Mouse (Mus musculus) neural tube, embryonic 14.5 days (tissue): ENCODE results near the gene P3h3. TPM values are rescaled to one million over a fixed set of nuclear protein-coding genes. Genes with fewer than 3 reads are reported as not detected.

Source experiments
- ATAC-seq: fragments of 200-750 bp; cut with Nextera tagmentation; 2 replicates; pipeline ENCODE4 v1.8.0; 2017; ENCODE audit warnings: low read depth, mild to moderate bottlenecking, moderate TSS enrichment, moderate library complexity
- H3K27ac ChIP-seq: fragments of 300-500 bp; sonication (generic); 2 replicates; pipeline ENCODE4 v1.5.1; 2014; ENCODE audit warnings: low read depth, mild to moderate bottlenecking, control low read depth, low read length, moderate library complexity, mixed read lengths
- H3K27me3 ChIP-seq: fragments of 300-500 bp; sonication (generic); 2 replicates; pipeline ENCODE4 v1.6.1; 2014; ENCODE audit warnings: low read length; ENCODE audit not compliant: control insufficient read depth, insufficient read depth
- H3K36me3 ChIP-seq: fragments of 300-500 bp; sonication (generic); 2 replicates; pipeline ENCODE4 v1.6.1; 2014; ENCODE audit warnings: low read length, mixed read lengths; ENCODE audit not compliant: control insufficient read depth, insufficient read depth
- H3K4me1 ChIP-seq: fragments of 300-500 bp; sonication (generic); 2 replicates; pipeline ENCODE4 v1.6.1; 2014; ENCODE audit warnings: low read length; ENCODE audit not compliant: control insufficient read depth, insufficient read depth
- H3K4me2 ChIP-seq: fragments of 300-500 bp; sonication (generic); 2 replicates; pipeline ENCODE4 v1.6.1; 2014; ENCODE audit warnings: mild to moderate bottlenecking, low read depth, low read length, control low read depth
- H3K4me3 ChIP-seq: fragments of 300-500 bp; sonication (generic); 2 replicates; pipeline ENCODE4 v1.5.1; 2014; ENCODE audit warnings: low read depth, low read length, control low read depth, mixed read lengths
- H3K9ac ChIP-seq: fragments of 300-500 bp; sonication (generic); replicated peaks from 2 replicates; pipeline ENCODE4 v1.6.1; 2014; ENCODE audit warnings: low read depth, mild to moderate bottlenecking, control low read depth, low read length, mixed read lengths
- H3K9me3 ChIP-seq: fragments of 300-500 bp; sonication (generic); 2 replicates; pipeline ENCODE4 v1.6.1; 2016; ENCODE audit warnings: low read length; ENCODE audit not compliant: control insufficient read depth
- WGBS: fragments of 180-500 bp; shearing (Covaris S2); extraction: QIAGEN DNeasy Blood & Tissue Kit; methylation state at CpG from one replicate; pipeline ENCODE4 v1.1.7; 2014; 5-methylcytosine and 5-hydroxymethylcytosine counted together
- polyA plus RNA-seq: library from polyadenylated mRNA; unstranded; fragments of >200 nt; fragmentation: Nextera tagmentation; extraction: Ambion mirVana; gene quantifications from 2 replicates; pipeline ENCODE4 v1.2.1, GENCODE M21; 2014

Gene P3h3
- polyA plus RNA-seq, 1 experiment from 2014 or later, result 19.1 TPM

GRCm38 (mm10) chr6:124829799-124830700 is 27.5 kb downstream of the P3h3 start:
- Histone ChIP-seq H3K4me2 (peak overlapping the region; percentile 53), H3K27ac (peak overlapping the region; percentile 78), H3K9me3 (no peaks in the 10 kb centered on the region), H3K36me3 (peaks cover 10% of the 10 kb centered on the region), H3K4me1 (peaks cover 16% of the 10 kb centered on the region), H3K4me3 (peak overlapping the region; percentile 47), H3K9ac (peak overlapping the region; percentile 60), H3K27me3 (no peaks in the 10 kb centered on the region)
- WGBS, result under 1% methylated on average over 38 of the region's 38 CpGs
- peak; percentile 89 for ATAC-seq

- peak; percentile 94 for ATAC-seq
- Histone ChIP-seq H3K4me3 (peak within 1 kb of the TSS; percentile 47), H3K27me3 (no peaks in the 10 kb centered on the region), H3K9ac (peak within 1 kb of the TSS; percentile 60), H3K9me3 (no peaks in the 10 kb centered on the region), H3K4me2 (peak within 1 kb of the TSS; percentile 65), H3K4me1 (peaks cover 16% of the 10 kb centered on the region), H3K27ac (peak within 1 kb of the TSS; percentile 78), H3K36me3 (peaks cover 19% of the 10 kb centered on the region)
- WGBS, result under 1% methylated on average over 55 of the region's 55 CpGs
Observed at GRCm38 (mm10) chr6:124828868-124829798, 28.4 kb downstream of the P3h3 start, which contains the start of the genes Usp5 and Cdca3. Gene Usp5 (minus strand): TSS chr6:124829484. Gene Cdca3 (plus strand): TSS chr6:124829547.

GRCm38 (mm10) chr6:124828101-124828592 is 29.4 kb downstream of the P3h3 start:
- Histone ChIP-seq H3K4me1 (peaks cover 16% of the 10 kb centered on the region), H3K27me3 (no peaks in the 10 kb centered on the region), H3K9me3 (no peaks in the 10 kb centered on the region), H3K4me2 (peak overlapping the region; percentile 65), H3K27ac (peak overlapping the region; percentile 2; the same call in 1 of the 2 replicates), H3K4me3 (peak overlapping the region; percentile 47), H3K9ac (peak overlapping the region; percentile 51), H3K36me3 (peaks cover 29% of the 10 kb centered on the region)
- 22% methylated on average over 10 of the region's 10 CpGs for WGBS
- ATAC-seq, result no peak

- Histone ChIP-seq H3K9ac (no peak overlapping the region), H3K4me2 (no peak overlapping the region), H3K27ac (no peak overlapping the region), H3K4me1 (no peaks in the 10 kb centered on the region), H3K9me3 (no peaks in the 10 kb centered on the region), H3K36me3 (peaks cover 88% of the 10 kb centered on the region), H3K27me3 (no peaks in the 10 kb centered on the region), H3K4me3 (no peak overlapping the region)
- WGBS, result over 99% methylated on average over 4 of the region's 4 CpGs
- no peak for ATAC-seq
Observed at GRCm38 (mm10) chr6:124822049-124822448, 35.5 kb downstream of the P3h3 start.

- H3K4me1 ChIP-seq, result no peaks in the 10 kb centered on the region
- H3K27me3 ChIP-seq, result no peaks in the 10 kb centered on the region
- WGBS, result 96% methylated on average over 5 of the region's 5 CpGs
- no peak for ATAC-seq
- no peak overlapping the region for H3K27ac ChIP-seq
- H3K9ac ChIP-seq, result no peak overlapping the region
- H3K4me3 ChIP-seq, result no peak overlapping the region
- no peaks in the 10 kb centered on the region for H3K9me3 ChIP-seq
- H3K4me2 ChIP-seq, result no peak overlapping the region
- H3K36me3 ChIP-seq, result peaks cover 92% of the 10 kb centered on the region
Observed at GRCm38 (mm10) chr6:124820891-124821290, 36.7 kb downstream of the P3h3 start.

GRCm38 (mm10) chr6:124817971-124818370 is 39.6 kb downstream of the P3h3 start:
- Histone ChIP-seq H3K4me1 (peaks cover 6% of the 10 kb centered on the region), H3K27ac (no peak overlapping the region), H3K4me2 (no peak overlapping the region), H3K36me3 (peaks cover 66% of the 10 kb centered on the region), H3K9me3 (no peaks in the 10 kb centered on the region), H3K4me3 (no peak overlapping the region), H3K27me3 (no peaks in the 10 kb centered on the region), H3K9ac (no peak overlapping the region)
- no peak for ATAC-seq
- WGBS, result 96% methylated on average over 8 of the region's 8 CpGs

GRCm38 (mm10) chr6:124817563-124817962 is 40.0 kb downstream of the P3h3 start:
- Histone ChIP-seq H3K27ac (no peak overlapping the region), H3K4me3 (no peak overlapping the region), H3K9me3 (no peaks in the 10 kb centered on the region), H3K27me3 (no peaks in the 10 kb centered on the region), H3K9ac (no peak overlapping the region), H3K36me3 (peaks cover 61% of the 10 kb centered on the region), H3K4me1 (peaks cover 10% of the 10 kb centered on the region), H3K4me2 (no peak overlapping the region)
- no peak for ATAC-seq
- WGBS, result 94% methylated on average over 8 of the region's 8 CpGs

GRCm38 (mm10) chr6:124817125-124817524 is 40.4 kb downstream of the P3h3 start:
- ATAC-seq, result no peak
- no peak overlapping the region for H3K4me3 ChIP-seq
- H3K27ac ChIP-seq, result no peak overlapping the region
- no peaks in the 10 kb centered on the region for H3K9me3 ChIP-seq
- no peak overlapping the region for H3K9ac ChIP-seq
- H3K36me3 ChIP-seq, result peaks cover 58% of the 10 kb centered on the region
- H3K27me3 ChIP-seq, result no peaks in the 10 kb centered on the region
- H3K4me1 ChIP-seq, result peaks cover 15% of the 10 kb centered on the region
- 95% methylated on average over 11 of the region's 11 CpGs for WGBS
- H3K4me2 ChIP-seq, result no peak overlapping the region
